25 mouse cellular contexts compared by ENCODE assay signal in genomic region chr9:103707857-103708256, GRCm38 (mm10). TPM values are rescaled to one million over a fixed set of nuclear protein-coding genes. Genes with fewer than 3 reads are reported as not detected.
DNase-seq lines count a peak whose midpoint lies in the region; ATAC-seq and TF ChIP-seq lines count a peak whose summit lies in the region.
"Had no signal": no experiment of that assay in that cellular context is flagged by ENCODE, and none has a peak within 500 bp of the region (broad histone marks: within the 10 kb centered on the region; RNA-seq: fewer than 3 reads in every experiment).

No protein-coding gene starts in this region.

- peaks cover 20% of the 10 kb centered on the region for H3K36me3 ChIP-seq in heart, embryonic 12.5 days
- H3K36me3 ChIP-seq in kidney, embryonic 16.5 days (ENCODE audit: insufficient read depth, low read length): no peaks in the 10 kb centered on the region
- no peaks in the 10 kb centered on the region for H3K36me3 ChIP-seq in spleen, adult 2 months (ENCODE audit: control insufficient read depth, insufficient read depth, low read length)
- H3K36me3 ChIP-seq in intestine, postnatal 0 days (ENCODE audit: control insufficient read depth, insufficient read depth): no peaks in the 10 kb centered on the region
- H3K36me3 ChIP-seq: embryonic facial prominence, embryonic 13.5 days; hindbrain, embryonic 13.5 days; kidney, embryonic 15.5 days; limb, embryonic 13.5 days had no signal

- H3K9me3 ChIP-seq in heart, embryonic 12.5 days (replicated peaks): no peaks in the 10 kb centered on the region
- H3K9me3 ChIP-seq in kidney, embryonic 16.5 days (ENCODE audit: low read length): no peaks in the 10 kb centered on the region
- no peaks in the 10 kb centered on the region for H3K9me3 ChIP-seq in intestine, postnatal 0 days (ENCODE audit: control insufficient read depth)
- H3K9me3 ChIP-seq: embryonic facial prominence, embryonic 13.5 days; forebrain, embryonic 10.5 days; hindbrain, embryonic 13.5 days; kidney, embryonic 15.5 days; limb, embryonic 13.5 days had no signal

- no peak overlapping the region for H3K4me3 ChIP-seq in heart, embryonic 12.5 days
- no peak overlapping the region for H3K4me3 ChIP-seq in kidney, embryonic 16.5 days (ENCODE audit: low read length)
- no peak overlapping the region for H3K4me3 ChIP-seq in spleen, adult 2 months (ENCODE audit: extremely low read depth, insufficient read depth, insufficient read length)
- no peak overlapping the region for H3K4me3 ChIP-seq in intestine, postnatal 0 days (ENCODE audit: low read depth, low read length)
- H3K4me3 ChIP-seq: embryonic facial prominence, embryonic 13.5 days; forebrain, embryonic 10.5 days; gastrocnemius, adult 2 months; hindbrain, embryonic 13.5 days; kidney, embryonic 15.5 days; limb, embryonic 13.5 days had no signal

- H3K9ac ChIP-seq in heart, embryonic 12.5 days: no peak overlapping the region
- no peak overlapping the region for H3K9ac ChIP-seq in kidney, embryonic 16.5 days (replicated peaks; ENCODE audit: low read length)
- no peak overlapping the region for H3K9ac ChIP-seq in intestine, postnatal 0 days (ENCODE audit: low read depth, low read length)
- H3K9ac ChIP-seq: embryonic facial prominence, embryonic 13.5 days; hindbrain, embryonic 13.5 days; kidney, embryonic 15.5 days; limb, embryonic 13.5 days had no signal

- intact Hi-C loops in heart, postnatal 10 days (cut with DNase I): no loop called here

- H3K4me2 ChIP-seq in heart, embryonic 12.5 days: no peak overlapping the region
- no peak overlapping the region for H3K4me2 ChIP-seq in kidney, embryonic 16.5 days (replicated peaks; ENCODE audit: low read depth, low read length)
- H3K4me2 ChIP-seq in intestine, postnatal 0 days (replicated peaks; ENCODE audit: low read depth): no peak overlapping the region
- H3K4me2 ChIP-seq: embryonic facial prominence, embryonic 13.5 days; hindbrain, embryonic 13.5 days; kidney, embryonic 15.5 days; limb, embryonic 13.5 days; liver, embryonic 11.5 days; midbrain, embryonic 11.5 days had no signal

- H3K4me1 ChIP-seq in heart, embryonic 12.5 days (replicated peaks): peaks cover 54% of the 10 kb centered on the region
- 0 out of 2 replicates have a peak, but pooled peaks cover 5% of the 10 kb centered on the region for H3K4me1 ChIP-seq in kidney, embryonic 16.5 days (ENCODE audit: insufficient read depth, low read length)
- peaks cover 8% of the 10 kb centered on the region; the same call in 1 of the 2 replicates for H3K4me1 ChIP-seq in spleen, adult 2 months (ENCODE audit: control insufficient read depth, insufficient read depth, insufficient read length)
- H3K4me1 ChIP-seq in intestine, postnatal 0 days (replicated peaks; ENCODE audit: control insufficient read depth, insufficient read depth, low read length): no peaks in the 10 kb centered on the region

- H3K27ac ChIP-seq in heart, embryonic 12.5 days (ENCODE audit: poor library complexity, severe bottlenecking): peak overlapping the region; percentile 66
- 0 out of 2 replicates have a peak overlapping the region, but pooled peaks have one; percentile 15 for H3K27ac ChIP-seq in kidney, embryonic 16.5 days (ENCODE audit: low read length)
- peak overlapping the region; percentile 62 for H3K27ac ChIP-seq in spleen, adult 2 months (ENCODE audit: insufficient read depth, low read length)
- no peak overlapping the region for H3K27ac ChIP-seq in intestine, postnatal 0 days (ENCODE audit: low read depth, low read length)
- H3K27ac ChIP-seq: embryonic facial prominence, embryonic 13.5 days; forebrain, embryonic 10.5 days; gastrocnemius, adult 2 months; hindbrain, embryonic 13.5 days; kidney, embryonic 15.5 days; limb, embryonic 13.5 days had no signal

- H3K27me3 ChIP-seq in heart, embryonic 12.5 days (replicated peaks): no peaks in the 10 kb centered on the region
- H3K27me3 ChIP-seq in kidney, embryonic 16.5 days (ENCODE audit: insufficient read depth, low read length): no peaks in the 10 kb centered on the region
- no peaks in the 10 kb centered on the region for H3K27me3 ChIP-seq in spleen, adult 2 months (ENCODE audit: control insufficient read depth, insufficient read depth, low read length)
- H3K27me3 ChIP-seq in intestine, postnatal 0 days (replicated peaks; ENCODE audit: control insufficient read depth, insufficient read depth, low read length): no peaks in the 10 kb centered on the region
- H3K27me3 ChIP-seq: embryonic facial prominence, embryonic 13.5 days; hindbrain, embryonic 13.5 days; kidney, embryonic 15.5 days; limb, embryonic 13.5 days had no signal

- DNase-seq in heart, postnatal 10 days: no peak
- DNase-seq in kidney, adult 18-20 months: no peak
- DNase-seq in spleen, adult 2 months (ENCODE audit: low read depth in 1 of 2, low spot score in 2 of 2): no peak
- DNase-seq in spleen, adult 12 weeks (ENCODE audit: low spot score): no peak
- DNase-seq: adrenal gland, postnatal 25 days; cerebellum, adult 18-20 months; cerebellum, postnatal 10 days; gastrocnemius, adult 2 months; gastrocnemius, postnatal 36 days; kidney, adult 11 months; kidney, postnatal 36 days; right cerebral cortex, adult 18-20 months had no signal

- no peak for ATAC-seq in heart, embryonic 12.5 days (ENCODE audit: insufficient number of reproducible peaks, low FRiP score)
- no peak for ATAC-seq in kidney, embryonic 16.5 days (ENCODE audit: low FRiP score, low TSS enrichment)
- ATAC-seq in intestine, postnatal 0 days: no peak
- ATAC-seq: forebrain, embryonic 16.5 days; midbrain, embryonic 16.5 days had no signal

- TF ChIP-seq CTCF in spleen, adult 2 months (IDR thresholded peaks at IDR 0.05; ENCODE audit: extremely low read depth, insufficient read depth, insufficient read length, insufficient replicate concordance): no peak
- no peak for TF ChIP-seq CTCF in intestine, postnatal 0 days (IDR thresholded peaks at IDR 0.05; ENCODE audit: low read depth)

- TF ChIP-seq POLR2A in spleen, adult 2 months (IDR thresholded peaks at IDR 0.05; ENCODE audit: low read depth, low read length): no peak

RNA-seq across cellular contexts. Expression of gene Tmem108, which starts 53.8 kb away (rescaled TPM):
- 97.5 and 105 TPM in 2 replicates for polyA plus RNA-seq in heart, embryonic 12.5 days (2016; fragmentation: Nextera tagmentation; extraction: Ambion mirVana)
- 1 to 10 TPM; 7.9 to 9.6 TPM for total RNA-seq in heart, postnatal 10 days (2021)
- polyA plus RNA-seq in kidney, embryonic 16.5 days (2015; fragmentation: Nextera tagmentation; extraction: Ambion mirVana): 8.3 and 8.5 TPM in 2 replicates
- polyA plus RNA-seq in spleen, adult 2 months (2012; rRNA removed): 2.2 and 3.7 TPM in 2 replicates
- polyA plus RNA-seq in intestine, postnatal 0 days (2015; fragmentation: Nextera tagmentation; extraction: Ambion mirVana): 3.3 and 3.7 TPM in 2 replicates
- total RNA-seq: common myeloid progenitor, adult 5-6 weeks; gastrocnemius, adult 2 months; gastrocnemius, postnatal 36 days had no signal

Comparison
In these comparisons a context has a peak if more than half of its experiments do, and no peak if none do; other contexts are left out.
1. RNA of gene Tmem108, which starts 53.8 kb away (polyA plus RNA-seq): 97.5 to 105 TPM in heart, embryonic 12.5 days; 8.3 to 8.5 TPM in kidney, embryonic 16.5 days, 3.3 to 3.7 TPM in intestine, postnatal 0 days and 2.2 to 3.7 TPM in spleen, adult 2 months; every median in the first group is over 10 times any median in the second.